Mouse (Mus musculus) ES-E14 (cell line): ENCODE results near the gene Klk1b5.

Experiments used
- CHD2 ChIP-seq: IDR thresholded peaks from 2 replicates; pipeline ENCODE4 v1.6.1; 2014; ENCODE audit warnings: mild to moderate bottlenecking, low read depth, low read length, inconsistent platforms
- MAFK ChIP-seq: IDR thresholded peaks from 2 replicates; pipeline ENCODE4 v1.6.1; 2014; ENCODE audit warnings: mild to moderate bottlenecking, low read depth, low read length, inconsistent platforms; ENCODE audit not compliant: insufficient read depth
- ZC3H11A ChIP-seq: IDR thresholded peaks from 2 replicates; pipeline ENCODE4 v1.6.1; 2012; ENCODE audit warnings: low read depth, mild to moderate bottlenecking, inconsistent platforms, low read length, borderline replicate concordance
- ZNF384 ChIP-seq: IDR thresholded peaks from 2 replicates; pipeline ENCODE4 v1.6.1; 2012; ENCODE audit warnings: low read depth, low read length, inconsistent platforms

- TF ChIP-seq ZNF384 (no peak), MAFK (no peak), CHD2 (no peak), ZC3H11A (no peak)
Observed at GRCm38 (mm10) chr7:44239913-44240312, 24.2 kb downstream of the Klk1b5 start.
